8 mouse cellular contexts compared by ENCODE assay signal in genomic region chr17:46712442-46712841, GRCm38 (mm10). TPM values are rescaled to one million over a fixed set of nuclear protein-coding genes. Genes with fewer than 3 reads are reported as not detected.
A peak's percentile ranks its signal among the peaks of the same experiment; 100 is the strongest.
DNase-seq lines count a peak whose midpoint lies in the region; ATAC-seq and TF ChIP-seq lines count a peak whose summit lies in the region.

No protein-coding gene starts in this region.

- TF ChIP-seq CTCF in CH12.LX (conservative IDR thresholded peaks at IDR 0.05 in 1 of 2, IDR thresholded peaks at IDR 0.05 in 1 of 2; ENCODE audit: low read depth in 2 of 2, low read length in 2 of 2) = no peak

- no peak for ATAC-seq in heart, embryonic 13.5 days (ENCODE audit: extremely low read depth, insufficient number of reproducible peaks, low FRiP score, low TSS enrichment)
- ATAC-seq in forebrain, embryonic 15.5 days (replicated peaks) = no peak

- intact Hi-C loops in heart, postnatal 10 days (cut with DNase I) = no loop called here

- in situ Hi-C loops in CH12.LX (cut with MboI; ENCODE audit: low pct_ligation_motif_present, low pct_unique_long_range_greater_than_20kb, low sequenced_read_pairs) = loop anchor here (5.0 kb wide), 1 partner anchor 60 kb away; the partner anchor contains the start of gene Cul7

- no peak for TF ChIP-seq RAD21 in CH12.LX (IDR thresholded peaks at IDR 0.05; ENCODE audit: low read depth, low read length)

- H3K9ac ChIP-seq in heart, embryonic 13.5 days = peak overlapping the region; percentile 98
- H3K9ac ChIP-seq in CH12.LX (ENCODE audit: insufficient read depth, low read depth) = peak overlapping the region; percentile 91
- H3K9ac ChIP-seq in forebrain, embryonic 15.5 days (replicated peaks) = no peak overlapping the region

- H3K4me1 ChIP-seq in heart, embryonic 13.5 days = peaks cover 15% of the 10 kb centered on the region
- H3K4me1 ChIP-seq in CH12.LX (ENCODE audit: control insufficient read depth in 1 of 2, insufficient read depth in 2 of 2) = peaks cover 6 to 18% of the 10 kb centered on the region in 2 experiments
- peaks cover 19% of the 10 kb centered on the region for H3K4me1 ChIP-seq in forebrain, embryonic 15.5 days

- H3K4me2 ChIP-seq in heart, embryonic 13.5 days = peak overlapping the region; percentile 82
- peak overlapping the region; percentile 86 for H3K4me2 ChIP-seq in CH12.LX (ENCODE audit: insufficient read depth, low read depth, poor library complexity, severe bottlenecking)
- H3K4me2 ChIP-seq in forebrain, embryonic 15.5 days (replicated peaks) = peak overlapping the region; percentile 99

- H3K9me3 ChIP-seq in heart, embryonic 13.5 days = no peaks in the 10 kb centered on the region
- peaks cover 10% of the 10 kb centered on the region for H3K9me3 ChIP-seq in CH12.LX (replicated peaks; ENCODE audit: low read length)
- H3K9me3 ChIP-seq in forebrain, embryonic 15.5 days = no peaks in the 10 kb centered on the region

- DNase-seq in heart, postnatal 10 days = no peak
- no peak for DNase-seq in CH12.LX (ENCODE audit: extremely low read depth)
- no peak for DNase-seq in B cell, adult 2 months
- no peak for DNase-seq in cerebellum, adult 9-10 months
- no peak for DNase-seq in embryo, embryonic 10.5 days (ENCODE audit: low spot score)

- peak overlapping the region; percentile 99 for H3K4me3 ChIP-seq in heart, embryonic 13.5 days
- peak overlapping the region; percentile 84 to 99 (median 87) for H3K4me3 ChIP-seq in CH12.LX (replicated peaks in 1 of 3; ENCODE audit: low read depth in 2 of 3, low read length in 2 of 3, poor library complexity in 1 of 3)
- H3K4me3 ChIP-seq in forebrain, embryonic 15.5 days = peak overlapping the region; percentile 99
- H3K4me3 ChIP-seq in macrophage (ENCODE audit: inconsistent target) = peak overlapping the region; percentile 61

- H3K27me3 ChIP-seq in heart, embryonic 13.5 days (replicated peaks) = no peaks in the 10 kb centered on the region
- no peaks in the 10 kb centered on the region for H3K27me3 ChIP-seq in CH12.LX (replicated peaks)
- no peaks in the 10 kb centered on the region for H3K27me3 ChIP-seq in forebrain, embryonic 15.5 days

- TF ChIP-seq EP300 in CH12.LX (IDR thresholded peaks at IDR 0.05; ENCODE audit: low read length) = no peak

- TF ChIP-seq POLR2A in CH12.LX (IDR thresholded peaks at IDR 0.05; ENCODE audit: low read depth, low read length) = no peak

- dilution Hi-C loops in CH12.LX (cut with MboI; ENCODE audit: extremely low pct_ligation_motif_present, extremely low pct_unique_long_range_greater_than_20kb, low sequenced_read_pairs) = no loop called here

- peaks cover 42% of the 10 kb centered on the region for H3K36me3 ChIP-seq in heart, embryonic 13.5 days
- peaks cover 17 to 40% of the 10 kb centered on the region in 2 experiments for H3K36me3 ChIP-seq in CH12.LX (replicated peaks in 1 of 2; ENCODE audit: control insufficient read depth in 1 of 2, insufficient read depth in 1 of 2, low read length in 1 of 2)
- H3K36me3 ChIP-seq in forebrain, embryonic 15.5 days = peaks cover 16% of the 10 kb centered on the region; the same call in 1 of the 2 replicates
- H3K36me3 ChIP-seq in macrophage (ENCODE audit: inconsistent target) = peaks cover 21% of the 10 kb centered on the region

- peaks cover 19% of the 10 kb centered on the region for H3K79me2 ChIP-seq in CH12.LX (replicated peaks; ENCODE audit: control insufficient read depth, extremely low read depth, insufficient read depth, poor library complexity, severe bottlenecking)
- peaks cover 21% of the 10 kb centered on the region for H3K79me2 ChIP-seq in macrophage (ENCODE audit: inconsistent target)

- 52% methylated on average over 7 of the region's 7 CpGs for WGBS in heart, embryonic 13.5 days
- WGBS in forebrain, embryonic 15.5 days = 75% methylated on average over 7 of the region's 7 CpGs
- WGBS in macrophage (ENCODE audit: missing documents) = 13% methylated on average over 7 of the region's 7 CpGs

- H3K27ac ChIP-seq in heart, embryonic 13.5 days (replicated peaks) = no peak overlapping the region
- H3K27ac ChIP-seq in CH12.LX (ENCODE audit: insufficient read depth, low read depth) (no peak overlapping the region), macrophage (peak overlapping the region; percentile 8; the same call in 1 of the 2 replicates)
- no peak overlapping the region for H3K27ac ChIP-seq in forebrain, embryonic 15.5 days (replicated peaks)

TF ChIP-seq in CH12.LX, 34 proteins besides CTCF, POLR2A, EP300 and RAD21:
- no peak for TF ChIP-seq ETS1 (conservative IDR thresholded peaks at IDR 0.05; ENCODE audit: low read depth, low read length)
- no peak for TF ChIP-seq TBP (conservative IDR thresholded peaks at IDR 0.05; ENCODE audit: low read depth, low read length)
- no peak for TF ChIP-seq MXI1 (IDR thresholded peaks at IDR 0.05; ENCODE audit: low read depth, low read length)
- no peak for TF ChIP-seq NRF1 (IDR thresholded peaks at IDR 0.05; ENCODE audit: low read depth, low read length)
- TF ChIP-seq POLR2AphosphoS2 (IDR thresholded peaks at IDR 0.05; ENCODE audit: low read depth, low read length) = no peak
- TF ChIP-seq USF1 (IDR thresholded peaks at IDR 0.05; ENCODE audit: low read depth, low read length) = no peak
- no peak for TF ChIP-seq JUND (conservative IDR thresholded peaks at IDR 0.05; ENCODE audit: low read depth, low read length)
- TF ChIP-seq ELF1 (IDR thresholded peaks at IDR 0.05; ENCODE audit: low read depth, low read length) = no peak

RNA-seq across cellular contexts. Expression of gene Pex6, which starts 1.2 kb away (rescaled TPM):
- polyA plus RNA-seq in heart, embryonic 13.5 days (2015; fragmentation: Nextera tagmentation; extraction: Ambion mirVana) = 11.6 and 12.2 TPM in 2 replicates
- total RNA-seq in heart, postnatal 10 days (2021) = 10 to 100 TPM; 18.9 to 19.9 TPM
- total RNA-seq in CH12.LX (2012; rRNA removed) (27.8 and 31.8 TPM in 2 replicates), CH12.LX (2014; rRNA removed) (13.7 and 14.1 TPM in 2 replicates)
- polyA plus RNA-seq in CH12.LX (2012; ENCODE audit: insufficient read length, low read depth) (23.2 and 26.5 TPM in 2 replicates), macrophage (2018) (6.9 to 22.0 TPM (median 14.2 TPM) in 3 replicates)
- 25.2 and 27.9 TPM in 2 replicates for polyA plus RNA-seq in forebrain, embryonic 15.5 days (2015; fragmentation: Nextera tagmentation; extraction: Ambion mirVana)
- total RNA-seq in macrophage (2018; cell fraction: chromatin; rRNA removed) = 10 to 100 TPM; 18.3 to 64.1 (median 32.8) TPM
- total RNA-seq in macrophage (2018; cell fraction: cytosol; rRNA removed) = 10 to 100 TPM; 11.1 to 22.3 (median 16.8) TPM
- total RNA-seq in macrophage (2018; cell fraction: nucleus; rRNA removed) = 10 to 100 TPM; 14.1 to 47.9 (median 30.5) TPM

RNA-seq across cellular contexts. Expression of gene Ppp2r5d, which starts 7.5 kb away (rescaled TPM):
- 54.9 and 57.7 TPM in 2 replicates for polyA plus RNA-seq in heart, embryonic 13.5 days (2015; fragmentation: Nextera tagmentation; extraction: Ambion mirVana)
- 10 to 100 TPM; 36.5 to 38.5 TPM for total RNA-seq in heart, postnatal 10 days (2021)
- total RNA-seq in CH12.LX (2012; rRNA removed) = 57.7 and 63.8 TPM in 2 replicates
- 56.2 and 59.0 TPM in 2 replicates for total RNA-seq in CH12.LX (2014; rRNA removed)
- polyA plus RNA-seq in CH12.LX (2012; ENCODE audit: insufficient read length, low read depth) = 70.6 and 75.4 TPM in 2 replicates
- 88.0 and 93.4 TPM in 2 replicates for polyA plus RNA-seq in forebrain, embryonic 15.5 days (2015; fragmentation: Nextera tagmentation; extraction: Ambion mirVana)
- 10 to 100 TPM; 14.8 to 73.6 (median 27.2) TPM for total RNA-seq in macrophage (2018; cell fraction: chromatin; rRNA removed)
- 10 to 100 TPM; 16.6 to 28.7 (median 24.5) TPM for total RNA-seq in macrophage (2018; cell fraction: cytosol; rRNA removed)
- 10 to 100 TPM in 25 of 26 experiments, 1 to 10 TPM in 1; 9.5 to 37.7 (median 22.8) TPM for total RNA-seq in macrophage (2018; cell fraction: nucleus; rRNA removed)
- 21.4 to 43.0 TPM (median 30.6 TPM) in 3 replicates for polyA plus RNA-seq in macrophage (2018)

RNA-seq across cellular contexts. Expression of gene Gnmt, which starts 16.5 kb away (rescaled TPM):
- 1.5 and 2.0 TPM in 2 replicates for polyA plus RNA-seq in heart, embryonic 13.5 days (2015; fragmentation: Nextera tagmentation; extraction: Ambion mirVana)
- total RNA-seq in heart, postnatal 10 days (2021) = under 1 TPM; 0.32 to 0.93 TPM
- total RNA-seq in CH12.LX (2012; rRNA removed) = 0.13 and 0.25 TPM in 2 replicates
- 0.38 TPM in 1 of 2 replicates, not detected in the other for total RNA-seq in CH12.LX (2014; rRNA removed)
- 0.71 and 1.2 TPM in 2 replicates for polyA plus RNA-seq in CH12.LX (2012; ENCODE audit: insufficient read length, low read depth)
- 0.89 and 0.95 TPM in 2 replicates for polyA plus RNA-seq in forebrain, embryonic 15.5 days (2015; fragmentation: Nextera tagmentation; extraction: Ambion mirVana)
- total RNA-seq in macrophage (2018; cell fraction: chromatin; rRNA removed) = 1 to 10 TPM in 19 of 26 experiments, under 1 TPM in 3, not detected in 4; 0.73 to 4.6 (median 2.3) TPM
- total RNA-seq in macrophage (2018; cell fraction: cytosol; rRNA removed) = under 1 TPM in 15 of 26 experiments, not detected in 11; 0.10 to 0.99 (median 0.24) TPM
- 1 to 10 TPM in 19 of 26 experiments, under 1 TPM in 4, not detected in 3; 0.46 to 5.5 (median 1.9) TPM for total RNA-seq in macrophage (2018; cell fraction: nucleus; rRNA removed)
- 0.32 TPM in 1 of 3 replicates, not detected in the others for polyA plus RNA-seq in macrophage (2018)

RNA-seq across cellular contexts. Expression of gene Klhdc3, which starts 31.7 kb away (rescaled TPM):
- 136 and 148 TPM in 2 replicates for polyA plus RNA-seq in heart, embryonic 13.5 days (2015; fragmentation: Nextera tagmentation; extraction: Ambion mirVana)
- total RNA-seq in heart, postnatal 10 days (2021) = 100 to 1,000 TPM; 152 to 160 TPM
- 66.7 and 72.3 TPM in 2 replicates for total RNA-seq in CH12.LX (2012; rRNA removed)
- total RNA-seq in CH12.LX (2014; rRNA removed) = 15.9 and 19.5 TPM in 2 replicates
- 126 and 130 TPM in 2 replicates for polyA plus RNA-seq in CH12.LX (2012; ENCODE audit: insufficient read length, low read depth)
- polyA plus RNA-seq in forebrain, embryonic 15.5 days (2015; fragmentation: Nextera tagmentation; extraction: Ambion mirVana) = 181 and 187 TPM in 2 replicates
- 10 to 100 TPM; 11.0 to 52.6 (median 32.1) TPM for total RNA-seq in macrophage (2018; cell fraction: chromatin; rRNA removed)
- 10 to 100 TPM; 27.7 to 50.8 (median 40.8) TPM for total RNA-seq in macrophage (2018; cell fraction: cytosol; rRNA removed)
- 10 to 100 TPM; 18.4 to 52.9 (median 36.1) TPM for total RNA-seq in macrophage (2018; cell fraction: nucleus; rRNA removed)
- polyA plus RNA-seq in macrophage (2018) = 30.1 to 44.5 TPM (median 33.9 TPM) in 3 replicates

RNA-seq across cellular contexts. Expression of gene Mea1, which starts 33.8 kb away (rescaled TPM):
- polyA plus RNA-seq in heart, embryonic 13.5 days (2015; fragmentation: Nextera tagmentation; extraction: Ambion mirVana) = 122 and 142 TPM in 2 replicates
- 10 to 100 TPM; 62.3 to 67.2 TPM for total RNA-seq in heart, postnatal 10 days (2021)
- total RNA-seq in CH12.LX (2012; rRNA removed) = 94.3 and 106 TPM in 2 replicates
- total RNA-seq in CH12.LX (2014; rRNA removed) = 68.3 and 73.8 TPM in 2 replicates
- polyA plus RNA-seq in CH12.LX (2012; ENCODE audit: insufficient read length, low read depth) = 86.1 and 110 TPM in 2 replicates
- 214 and 222 TPM in 2 replicates for polyA plus RNA-seq in forebrain, embryonic 15.5 days (2015; fragmentation: Nextera tagmentation; extraction: Ambion mirVana)
- total RNA-seq in macrophage (2018; cell fraction: chromatin; rRNA removed) = 10 to 100 TPM in 8 of 26 experiments, 1 to 10 TPM in 18; 2.1 to 21.2 (median 7.1) TPM
- 100 to 1,000 TPM in 1 of 26 experiments, 10 to 100 TPM in 25; 60.6 to 102 (median 79.2) TPM for total RNA-seq in macrophage (2018; cell fraction: cytosol; rRNA removed)
- 10 to 100 TPM in 23 of 26 experiments, 1 to 10 TPM in 3; 6.1 to 33.3 (median 15.9) TPM for total RNA-seq in macrophage (2018; cell fraction: nucleus; rRNA removed)
- 85.2 to 104 TPM (median 96.1 TPM) in 3 replicates for polyA plus RNA-seq in macrophage (2018)
